Comparison of ENCODE assay signal across 8 mouse cellular contexts in the genomic region with DNA sequence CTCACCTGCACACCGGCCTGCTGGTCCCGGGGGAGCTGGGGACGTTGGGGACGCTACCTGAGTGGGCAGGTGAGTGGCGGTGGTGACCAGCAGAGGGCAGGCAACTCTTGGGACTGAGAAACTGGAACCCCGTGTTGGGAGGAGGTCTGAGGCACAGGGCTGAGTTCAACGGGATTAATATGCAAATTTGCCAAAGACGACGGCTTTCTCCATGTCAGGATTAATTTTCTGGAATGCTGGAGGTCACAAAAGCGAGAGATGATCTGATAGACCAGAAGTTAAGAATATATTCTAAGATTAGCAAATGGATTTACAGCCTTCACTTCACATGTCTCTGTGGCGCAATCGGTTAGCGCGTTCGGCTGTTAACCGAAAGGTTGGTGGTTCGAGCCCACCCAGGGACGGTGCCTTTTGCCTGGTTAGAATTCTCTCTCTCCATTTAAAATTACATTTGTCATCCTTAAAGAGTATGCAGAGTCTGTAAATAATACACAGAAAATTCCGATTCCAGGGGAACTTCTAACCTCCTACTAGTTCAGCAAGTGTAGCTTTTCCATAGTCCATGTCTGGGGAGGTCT. TPM values are rescaled to one million over a fixed set of nuclear protein-coding genes. Genes with fewer than 3 reads are reported as not detected.
A peak's percentile ranks its signal among the peaks of the same experiment; 100 is the strongest.
DNase-seq lines count a peak whose midpoint lies in the region; ATAC-seq and TF ChIP-seq lines count a peak whose summit lies in the region.

No protein-coding gene starts in this region.

- H3K4me2 ChIP-seq in hindbrain, embryonic 16.5 days (ENCODE audit: low read length): peak overlapping the region; percentile 82

- H3K27ac ChIP-seq in hindbrain, embryonic 16.5 days (ENCODE audit: low read depth, low read length): peak overlapping the region; percentile 36; the same call in 1 of the 2 replicates
- no peak overlapping the region for H3K27ac ChIP-seq in left cerebral cortex, adult 2 months
- no peak overlapping the region for H3K27ac ChIP-seq in macrophage

- peak overlapping the region; percentile 71 for H3K9ac ChIP-seq in hindbrain, embryonic 16.5 days (ENCODE audit: low read depth, low read length)

- WGBS in hindbrain, embryonic 16.5 days: under 1% methylated on average over 19 of the region's 19 CpGs
- WGBS in macrophage (ENCODE audit: missing documents): 0% methylated on average over 19 of the region's 19 CpGs

- peak overlapping the region; percentile 61 for H3K4me3 ChIP-seq in hindbrain, embryonic 16.5 days (ENCODE audit: low read length)
- H3K4me3 ChIP-seq in left cerebral cortex, adult 2 months: peak overlapping the region; percentile 50
- H3K4me3 ChIP-seq in macrophage (ENCODE audit: inconsistent target): peak overlapping the region; percentile 28

- intact Hi-C loops in left cerebral cortex, adult 2 months (cut with DNase I): no loop called here

- no peaks in the 10 kb centered on the region for H3K9me3 ChIP-seq in hindbrain, embryonic 16.5 days (ENCODE audit: control insufficient read depth, low read length)

- peaks cover 4% of the 10 kb centered on the region for H3K4me1 ChIP-seq in hindbrain, embryonic 16.5 days (ENCODE audit: control insufficient read depth, insufficient read depth, low read depth, low read length)

- DNase-seq in T-cell, adult 2 months (ENCODE audit: low spot score): peak; percentile 73
- peak; percentile 84 to 89 for DNase-seq in cerebellum, postnatal 36 days
- DNase-seq in frontal cortex, postnatal 36 days (ENCODE audit: low spot score in 2 of 2): peak; percentile 90 to 93
- DNase-seq in left cerebral cortex, adult 2 months (ENCODE audit: extremely low spot score in 1 of 2, low spot score in 2 of 2): peak; percentile 85 to 88
- DNase-seq in right cerebral cortex, postnatal 10 days (ENCODE audit: low spot score in 2 of 2): peak; percentile 85 to 89
- DNase-seq in urinary bladder, postnatal 36 days (ENCODE audit: low spot score in 2 of 2): peak; percentile 58 to 77

- H3K36me3 ChIP-seq in hindbrain, embryonic 16.5 days (ENCODE audit: control insufficient read depth, insufficient read depth, low read length): no peaks in the 10 kb centered on the region
- H3K36me3 ChIP-seq in macrophage (ENCODE audit: inconsistent target): no peaks in the 10 kb centered on the region

- TF ChIP-seq CTCF in left cerebral cortex, adult 2 months (IDR thresholded peaks at IDR 0.05): peak; percentile 65

- peak; percentile 48 for ATAC-seq in hindbrain, embryonic 16.5 days

- H3K27me3 ChIP-seq in hindbrain, embryonic 16.5 days (replicated peaks; ENCODE audit: control insufficient read depth, insufficient read depth, low read length): no peaks in the 10 kb centered on the region

- H3K79me2 ChIP-seq in macrophage (ENCODE audit: inconsistent target): no peaks in the 10 kb centered on the region

RNA-seq across cellular contexts. Expression of gene Hfe2, which starts 27.4 kb away (rescaled TPM):
- 3.3 and 3.5 TPM in 2 replicates for polyA plus RNA-seq in hindbrain, embryonic 16.5 days (2015; fragmentation: Nextera tagmentation; extraction: Ambion mirVana)
- 1 to 10 TPM; 1.7 to 1.8 TPM for total RNA-seq in left cerebral cortex, adult 2 months (2021)
- total RNA-seq in macrophage (2018; cell fraction: chromatin; rRNA removed): not detected
- not detected for total RNA-seq in macrophage (2018; cell fraction: cytosol; rRNA removed)
- total RNA-seq in macrophage (2018; cell fraction: nucleus; rRNA removed): not detected
- not detected in 3 replicates for polyA plus RNA-seq in macrophage (2018)

RNA-seq across cellular contexts. Expression of gene BC107364, which starts 45.4 kb away (rescaled TPM):
- not detected in 2 replicates for polyA plus RNA-seq in hindbrain, embryonic 16.5 days (2015; fragmentation: Nextera tagmentation; extraction: Ambion mirVana)
- not detected for total RNA-seq in left cerebral cortex, adult 2 months (2021)
- not detected for total RNA-seq in macrophage (2018; cell fraction: chromatin; rRNA removed)
- total RNA-seq in macrophage (2018; cell fraction: cytosol; rRNA removed): not detected
- not detected for total RNA-seq in macrophage (2018; cell fraction: nucleus; rRNA removed)
- not detected in 3 replicates for polyA plus RNA-seq in macrophage (2018)
